Mouse (Mus musculus) ES-E14 (cell line): ENCODE measurements around the gene Sp1.

Source experiments
- MAFK ChIP-seq: IDR thresholded peaks from 2 replicates; pipeline ENCODE4 v1.6.1; 2014; ENCODE audit warnings: mild to moderate bottlenecking, low read depth, low read length, inconsistent platforms; ENCODE audit not compliant: insufficient read depth
- ZC3H11A ChIP-seq: IDR thresholded peaks from 2 replicates; pipeline ENCODE4 v1.6.1; 2012; ENCODE audit warnings: low read depth, mild to moderate bottlenecking, inconsistent platforms, low read length, borderline replicate concordance

DNA sequence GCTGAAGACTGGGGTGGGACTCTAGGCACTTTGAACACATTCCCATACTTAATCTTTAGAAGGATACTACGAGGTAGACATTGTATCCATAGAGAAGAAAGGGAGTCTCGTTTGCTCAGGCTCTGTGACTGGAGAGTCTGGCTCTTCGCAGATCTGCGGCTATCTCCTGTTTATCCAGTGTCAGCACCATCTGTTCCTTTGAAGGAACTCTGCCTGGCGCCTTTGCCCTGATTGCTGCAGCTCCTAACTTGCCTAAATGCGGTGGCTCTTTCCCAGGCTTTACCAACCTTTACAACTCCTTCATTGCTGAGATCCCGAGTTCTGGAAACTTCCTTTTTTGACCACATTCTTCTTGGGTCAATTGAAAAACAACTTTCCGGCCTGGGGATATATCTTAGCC lies 43.4 kb downstream of the Sp1 start:
- TF ChIP-seq ZC3H11A (no peak), MAFK (no peak)
